Mouse (Mus musculus) ES-E14 (cell line): Measurements from ENCODE around the gene R3hcc1l. TPM values are rescaled to one million over a fixed set of nuclear protein-coding genes. Genes with fewer than 3 reads are reported as not detected.

Experiments
- DNase-seq: peaks from one replicate; pipeline ENCODE4 v3.0.0-alpha.2; 2013; ENCODE audit warnings: low read depth, low spot score
- H3K27ac ChIP-seq: 2 replicates; pipeline ENCODE4 v1.5.1; 2012; ENCODE audit warnings: low read depth, mild to moderate bottlenecking, low read length, moderate library complexity, mixed read lengths; ENCODE audit not compliant: poor library complexity, insufficient read depth, severe bottlenecking
- H3K36me3 ChIP-seq: 2 replicates; pipeline ENCODE4 v1.6.1; 2012; ENCODE audit warnings: mild to moderate bottlenecking, low read length, moderate library complexity, mixed read lengths; ENCODE audit not compliant: control insufficient read depth, poor library complexity, insufficient read depth, severe bottlenecking
- H3K4me1 ChIP-seq, 2 experiments: fragments of 150-350 bp in 1 of 2; sonication (generic) in 1 of 2; 2 replicates each; pipeline ENCODE4 v1.6.1; 2012; ENCODE audit warnings: low read length in 2 of 2, mild to moderate bottlenecking in 1 of 2, mixed read lengths in 1 of 2; ENCODE audit not compliant: control insufficient read depth in 2 of 2, insufficient read depth in 2 of 2, poor library complexity in 1 of 2
- H3K4me3 ChIP-seq, 2 experiments: fragments of 150-350 bp in 1 of 2; sonication (generic) in 1 of 2; 2 replicates each; pipeline ENCODE4 v1.5.1; 2012; ENCODE audit warnings: low read length in 2 of 2, low read depth in 1 of 2, mild to moderate bottlenecking in 1 of 2, mixed read lengths in 1 of 2; ENCODE audit not compliant: insufficient read depth in 1 of 2, poor library complexity in 1 of 2, severe bottlenecking in 1 of 2
- H3K9ac ChIP-seq: 2 replicates; pipeline ENCODE4 v1.6.1; 2012; ENCODE audit warnings: low read depth, mild to moderate bottlenecking, low read length, mixed read lengths; ENCODE audit not compliant: poor library complexity, insufficient read depth, severe bottlenecking
- H3K9me3 ChIP-seq: fragments of 150-350 bp; sonication (generic); 2 replicates; pipeline ENCODE4 v1.6.1; 2012; ENCODE audit warnings: low read depth, mild to moderate bottlenecking, low read length; ENCODE audit not compliant: control insufficient read depth, insufficient read depth
- CHD2 ChIP-seq: IDR thresholded peaks from 2 replicates; pipeline ENCODE4 v1.6.1; 2014; ENCODE audit warnings: mild to moderate bottlenecking, low read depth, low read length, inconsistent platforms
- HCFC1 ChIP-seq: IDR thresholded peaks from 2 replicates; pipeline ENCODE4 v1.6.1; 2012; ENCODE audit warnings: low read length, inconsistent platforms, borderline replicate concordance; ENCODE audit not compliant: insufficient read depth
- MAFK ChIP-seq: IDR thresholded peaks from 2 replicates; pipeline ENCODE4 v1.6.1; 2014; ENCODE audit warnings: mild to moderate bottlenecking, low read depth, low read length, inconsistent platforms; ENCODE audit not compliant: insufficient read depth
- ZC3H11A ChIP-seq: IDR thresholded peaks from 2 replicates; pipeline ENCODE4 v1.6.1; 2012; ENCODE audit warnings: low read depth, mild to moderate bottlenecking, inconsistent platforms, low read length, borderline replicate concordance
- ZNF384 ChIP-seq: IDR thresholded peaks from 2 replicates; pipeline ENCODE4 v1.6.1; 2012; ENCODE audit warnings: low read depth, low read length, inconsistent platforms
- in situ Hi-C, 2 experiments: fragments of 600-800 bp; cut with MboI; formaldehyde crosslinking; loops; one replicate each; pipeline ENCODE4 v1.15.1; 2025; ENCODE audit warnings: low sequenced_read_pairs in 2 of 2, inconsistent platforms in 1 of 2; ENCODE audit not compliant: unreplicated experiment in 2 of 2
- total RNA-seq: library from RNA; depleted of rRNA; stranded (reverse); fragments of 300-350 nt; gene quantifications from 2 replicates; pipeline ENCODE4 v1.2.3, GENCODE M21; 2012

The R3hcc1l gene
- total RNA-seq, 1 experiment = 8.0 TPM

DNA sequence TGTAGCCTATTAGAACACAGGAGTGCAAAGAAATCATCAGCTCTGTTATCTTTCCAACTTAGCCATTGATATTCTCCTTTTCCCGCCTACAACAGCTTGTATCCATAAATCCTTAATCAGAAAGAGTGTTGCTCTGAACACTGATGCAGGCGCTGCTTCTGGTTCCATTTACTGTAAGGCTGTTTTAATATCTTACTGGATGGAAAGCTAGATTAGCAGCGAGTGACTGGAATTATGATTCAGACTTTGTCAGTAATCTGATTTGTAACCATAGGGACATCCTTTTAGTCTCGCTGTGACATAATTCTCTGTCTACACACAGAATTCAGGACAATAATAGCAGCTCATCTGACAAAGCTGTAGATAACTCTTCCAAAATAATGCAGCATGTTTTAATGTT lies 52.7 kb downstream of the R3hcc1l start:
- Histone ChIP-seq H3K9me3 (no peaks in the 10 kb centered on the region), H3K9ac (no peak overlapping the region), H3K4me3 (no peak overlapping the region), H3K36me3 (no peaks in the 10 kb centered on the region), H3K4me1 (no peaks in the 10 kb centered on the region), H3K27ac (no peak overlapping the region)
- TF ChIP-seq MAFK (no peak), ZNF384 (no peak), HCFC1 (no peak), CHD2 (no peak), ZC3H11A (no peak)
- in situ Hi-C loops = no loop called here
- DNase-seq = no peak

DNA sequence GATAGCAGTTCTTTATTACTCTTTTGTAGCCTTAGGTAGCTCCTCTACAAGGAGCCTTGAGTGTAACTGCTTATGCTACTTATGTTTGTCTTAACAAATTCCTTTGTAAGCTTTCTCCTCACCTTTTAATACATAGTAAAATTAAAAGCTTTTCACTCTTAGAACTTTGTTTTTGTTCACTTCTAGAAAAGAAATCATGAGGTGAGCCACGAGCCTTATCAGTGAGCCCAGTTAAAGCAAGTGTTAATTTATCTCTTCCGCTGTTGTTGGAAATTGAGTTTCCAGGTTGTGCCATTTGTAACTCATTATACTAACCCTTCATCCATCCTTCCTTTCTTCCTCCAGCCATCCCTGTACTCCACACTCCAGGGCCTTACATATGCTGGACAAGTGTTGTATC lies 56.8 kb downstream of the R3hcc1l start:
- Histone ChIP-seq H3K9me3 (no peaks in the 10 kb centered on the region), H3K4me3 (no peak overlapping the region), H3K9ac (no peak overlapping the region), H3K27ac (no peak overlapping the region), H3K36me3 (no peaks in the 10 kb centered on the region), H3K4me1 (no peaks in the 10 kb centered on the region)
- DNase-seq = no peak
- no peak for TF ChIP-seq ZC3H11A
- no peak for TF ChIP-seq HCFC1
- no peak for TF ChIP-seq MAFK
- TF ChIP-seq CHD2 = no peak
- TF ChIP-seq ZNF384 = no peak
- in situ Hi-C loops = no loop called here

- Histone ChIP-seq H3K9me3 (no peaks in the 10 kb centered on the region), H3K9ac (no peak overlapping the region), H3K27ac (no peak overlapping the region), H3K4me3 (no peak overlapping the region), H3K36me3 (no peaks in the 10 kb centered on the region), H3K4me1 (no peaks in the 10 kb centered on the region)
- in situ Hi-C loops = no loop called here
- TF ChIP-seq ZC3H11A = no peak
- TF ChIP-seq MAFK = no peak
- no peak for TF ChIP-seq ZNF384
- TF ChIP-seq CHD2 = no peak
- no peak for TF ChIP-seq HCFC1
- no peak for DNase-seq
Measured at GRCm38 (mm10) chr19:42576856-42577255, 58.3 kb downstream of the R3hcc1l start.

DNA sequence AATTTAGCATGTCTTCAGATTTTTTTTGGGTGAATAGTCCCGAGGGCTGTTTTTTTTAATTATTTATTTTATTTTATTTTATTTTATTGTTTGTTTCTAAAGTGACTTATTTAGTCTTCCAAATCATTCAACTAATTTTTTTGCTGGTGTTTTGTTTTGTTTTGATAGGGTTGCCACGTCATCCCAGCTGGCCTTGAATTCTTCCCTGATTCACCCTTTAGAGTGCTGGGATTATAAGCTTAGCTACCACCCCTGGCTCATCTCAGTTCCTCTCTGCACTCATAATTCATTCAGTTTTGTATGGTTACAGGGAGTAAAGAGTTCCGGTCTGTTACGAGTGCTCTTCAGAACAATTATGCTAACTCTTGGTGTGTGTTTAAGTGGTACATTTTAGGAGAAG lies 60.1 kb downstream of the R3hcc1l start:
- no peak overlapping the region for H3K4me3 ChIP-seq
- H3K36me3 ChIP-seq = peaks cover 3% of the 10 kb centered on the region; the same call in 1 of the 2 replicates
- in situ Hi-C loops = no loop called here
- no peak for DNase-seq
- H3K9ac ChIP-seq = no peak overlapping the region
- no peak overlapping the region for H3K27ac ChIP-seq
- H3K4me1 ChIP-seq = no peaks in the 10 kb centered on the region
- no peak for TF ChIP-seq ZC3H11A
- TF ChIP-seq MAFK = no peak
- no peak for TF ChIP-seq ZNF384
- TF ChIP-seq CHD2 = no peak
- no peak for TF ChIP-seq HCFC1
- no peaks in the 10 kb centered on the region for H3K9me3 ChIP-seq

DNA sequence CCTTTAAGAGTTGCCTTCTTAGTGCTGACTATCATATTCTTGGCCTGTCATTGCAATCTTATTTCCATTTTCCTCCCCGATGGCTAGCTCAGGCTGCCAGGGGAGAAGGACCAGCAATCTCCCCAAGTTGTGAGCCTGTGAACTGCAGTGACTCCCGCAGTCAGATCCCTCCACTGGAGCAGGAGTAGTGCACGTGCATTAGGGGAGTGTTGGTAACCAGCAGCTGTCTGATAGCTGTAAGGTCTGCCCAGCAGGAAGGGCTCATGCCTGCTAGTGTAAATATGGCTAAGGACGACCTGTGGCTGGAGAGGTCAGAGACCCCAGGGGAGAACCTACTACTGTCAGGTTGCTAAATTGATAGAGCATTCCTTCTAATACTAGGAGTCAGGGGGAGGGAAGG lies 62.1 kb downstream of the R3hcc1l start:
- TF ChIP-seq ZC3H11A (no peak), HCFC1 (no peak), CHD2 (no peak), MAFK (no peak), ZNF384 (no peak)
- in situ Hi-C loops = no loop called here
- H3K4me1 ChIP-seq = 0 out of 4 replicates have a peak, but pooled peaks cover 0 to 2% of the 10 kb centered on the region in 2 experiments

More for the DNA sequence above, 62.1 kb downstream of the R3hcc1l start:
- no peak overlapping the region for H3K27ac ChIP-seq
- no peak overlapping the region for H3K9ac ChIP-seq
- DNase-seq = no peak
- H3K36me3 ChIP-seq = peaks cover 3% of the 10 kb centered on the region; the same call in 1 of the 2 replicates
- no peaks in the 10 kb centered on the region for H3K9me3 ChIP-seq
- H3K4me3 ChIP-seq = no peak overlapping the region
